Mouse (Mus musculus): ENCODE measurements around the gene Rrp1. TPM values are rescaled to one million over a fixed set of nuclear protein-coding genes. Genes with fewer than 3 reads are reported as not detected.
"Not testable (repeated sequence)": the region's sequence is repeated elsewhere in the genome, so short reads cannot be mapped to it uniquely, and the experiment has no call there.

The Rrp1 gene
- polyA plus RNA-seq, 1 experiment = 360 TPM

DNA sequence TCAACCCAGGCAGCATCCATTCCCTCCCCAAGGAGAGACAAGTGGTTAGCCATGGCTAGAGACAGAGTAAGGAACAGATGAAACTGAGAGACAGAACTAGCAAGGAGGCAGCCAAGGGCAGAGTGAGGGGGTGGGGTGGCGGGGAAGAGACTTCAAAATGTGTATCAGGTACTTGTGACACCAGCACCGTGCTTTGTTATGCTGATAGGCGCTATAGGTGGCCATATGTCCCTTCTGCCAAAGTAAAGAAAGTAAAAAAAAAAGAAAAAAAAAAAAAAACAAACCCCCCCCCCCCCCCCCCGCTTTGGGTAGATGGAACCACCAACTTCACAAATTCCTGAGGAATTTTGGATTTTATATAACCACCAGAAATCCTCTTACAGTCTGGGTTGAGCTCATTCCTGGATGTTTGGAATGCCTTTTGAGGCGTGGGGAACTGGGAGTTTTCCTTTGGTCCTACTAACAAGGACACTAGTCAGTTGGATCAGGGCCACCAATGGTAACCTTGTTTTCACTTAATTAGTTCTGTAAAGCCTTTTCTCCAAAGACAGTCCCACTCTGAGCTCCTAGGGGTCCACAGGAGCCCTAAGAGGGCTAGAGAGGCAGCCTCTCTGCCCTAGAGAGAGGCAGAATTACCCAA lies 46.5 kb downstream of the Rrp1 start:
- H3K4me3 ChIP-seq (ENCODE audit: control insufficient read depth, low read depth, low read length) = no peak overlapping the region
- no peaks in the 10 kb centered on the region for H3K36me3 ChIP-seq (ENCODE audit: control insufficient read depth, insufficient read depth, low read length)
- H3K4me1 ChIP-seq (ENCODE audit: control insufficient read depth, insufficient read depth, low read length) = no peaks in the 10 kb centered on the region
- no peaks in the 10 kb centered on the region for H3K27me3 ChIP-seq (ENCODE audit: control insufficient read depth, insufficient read depth, low read length)
- no peak overlapping the region for H3K27ac ChIP-seq (ENCODE audit: control insufficient read depth, insufficient read depth, low read depth, low read length)
- TF ChIP-seq POLR2A (IDR thresholded peaks at IDR 0.05; ENCODE audit: control insufficient read depth, low read depth, low read length) (no peak), CTCF (IDR thresholded peaks at IDR 0.05; ENCODE audit: control insufficient read depth, insufficient read depth, insufficient replicate concordance, low read depth, low read length) (no peak)

GRCm38 (mm10) chr10:78365555-78365954 lies 47.3 kb downstream of the Rrp1 start:
- H3K27ac ChIP-seq (ENCODE audit: control insufficient read depth, insufficient read depth, low read depth, low read length) = no peak overlapping the region
- TF ChIP-seq CTCF (IDR thresholded peaks at IDR 0.05; ENCODE audit: control insufficient read depth, insufficient read depth, insufficient replicate concordance, low read depth, low read length) = no peak
- TF ChIP-seq POLR2A (IDR thresholded peaks at IDR 0.05; ENCODE audit: control insufficient read depth, low read depth, low read length) = no peak
- H3K4me3 ChIP-seq (ENCODE audit: control insufficient read depth, low read depth, low read length) = no peak overlapping the region

DNA sequence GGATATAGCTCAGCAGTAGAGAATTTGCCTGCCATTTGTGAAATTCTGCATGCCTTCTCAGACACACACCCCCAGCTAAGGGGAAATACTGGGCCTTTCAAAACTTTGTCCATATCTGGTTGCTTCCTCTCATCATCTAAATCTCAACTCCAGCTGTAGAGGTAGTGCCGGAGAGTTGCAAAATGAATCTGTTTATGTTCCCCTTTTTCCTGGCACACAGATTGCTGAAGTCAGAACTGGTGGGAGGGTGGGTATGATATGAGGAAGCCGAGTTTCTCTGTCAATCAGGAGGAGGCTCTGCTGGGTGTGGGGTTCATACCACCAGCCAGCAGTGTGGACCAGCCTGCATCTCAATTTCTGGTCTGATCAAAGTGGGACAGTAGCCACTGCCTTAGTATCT lies 48.7 kb downstream of the Rrp1 start:
- H3K4me1 ChIP-seq (ENCODE audit: control insufficient read depth, insufficient read depth, low read length) = no peaks in the 10 kb centered on the region
- no peaks in the 10 kb centered on the region for H3K36me3 ChIP-seq (ENCODE audit: control insufficient read depth, insufficient read depth, low read length)
- H3K4me3 ChIP-seq (ENCODE audit: control insufficient read depth, low read depth, low read length) = no peak overlapping the region
- H3K27ac ChIP-seq (ENCODE audit: control insufficient read depth, insufficient read depth, low read depth, low read length) = no peak overlapping the region
- H3K27me3 ChIP-seq (ENCODE audit: control insufficient read depth, insufficient read depth, low read length) = no peaks in the 10 kb centered on the region
- no peak for TF ChIP-seq POLR2A (IDR thresholded peaks at IDR 0.05; ENCODE audit: control insufficient read depth, low read depth, low read length)
- TF ChIP-seq CTCF (IDR thresholded peaks at IDR 0.05; ENCODE audit: control insufficient read depth, insufficient read depth, insufficient replicate concordance, low read depth, low read length) = no peak

More at GRCm38 (mm10) chr10:78365555-78365954, 47.3 kb downstream of the Rrp1 start:
- Histone ChIP-seq H3K27me3 (ENCODE audit: control insufficient read depth, insufficient read depth, low read length) (no peaks in the 10 kb centered on the region), H3K36me3 (ENCODE audit: control insufficient read depth, insufficient read depth, low read length) (no peaks in the 10 kb centered on the region), H3K4me1 (ENCODE audit: control insufficient read depth, insufficient read depth, low read length) (no peaks in the 10 kb centered on the region)

DNA sequence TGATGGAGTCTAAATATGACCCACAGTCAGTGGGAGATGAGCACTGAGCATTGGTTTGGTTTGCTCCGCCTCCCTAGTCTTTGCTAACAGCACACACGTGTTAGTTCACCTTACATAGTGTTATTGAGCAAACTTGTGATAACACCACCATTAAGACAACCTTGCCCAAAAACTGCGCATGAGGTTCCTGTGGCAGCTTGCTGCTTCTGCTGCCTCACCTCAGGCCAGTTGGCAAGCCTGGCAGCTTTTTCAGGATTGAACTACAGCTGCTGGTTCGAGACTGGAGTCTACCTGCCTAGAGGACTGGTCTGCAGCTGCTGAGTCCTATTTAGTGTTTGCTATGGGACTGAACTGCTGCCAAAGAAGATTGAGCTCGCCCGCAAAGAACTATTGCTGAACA lies 49.5 kb downstream of the Rrp1 start:
- no peak for TF ChIP-seq POLR2A (IDR thresholded peaks at IDR 0.05; ENCODE audit: control insufficient read depth, low read depth, low read length)
- no peak for TF ChIP-seq CTCF (IDR thresholded peaks at IDR 0.05; ENCODE audit: control insufficient read depth, insufficient read depth, insufficient replicate concordance, low read depth, low read length)
- H3K27me3 ChIP-seq (ENCODE audit: control insufficient read depth, insufficient read depth, low read length) = no peaks in the 10 kb centered on the region
- no peak overlapping the region for H3K4me3 ChIP-seq (ENCODE audit: control insufficient read depth, low read depth, low read length)
- no peak overlapping the region for H3K27ac ChIP-seq (ENCODE audit: control insufficient read depth, insufficient read depth, low read depth, low read length)
- no peaks in the 10 kb centered on the region for H3K4me1 ChIP-seq (ENCODE audit: control insufficient read depth, insufficient read depth, low read length)
- H3K36me3 ChIP-seq (ENCODE audit: control insufficient read depth, insufficient read depth, low read length) = no peaks in the 10 kb centered on the region

DNA sequence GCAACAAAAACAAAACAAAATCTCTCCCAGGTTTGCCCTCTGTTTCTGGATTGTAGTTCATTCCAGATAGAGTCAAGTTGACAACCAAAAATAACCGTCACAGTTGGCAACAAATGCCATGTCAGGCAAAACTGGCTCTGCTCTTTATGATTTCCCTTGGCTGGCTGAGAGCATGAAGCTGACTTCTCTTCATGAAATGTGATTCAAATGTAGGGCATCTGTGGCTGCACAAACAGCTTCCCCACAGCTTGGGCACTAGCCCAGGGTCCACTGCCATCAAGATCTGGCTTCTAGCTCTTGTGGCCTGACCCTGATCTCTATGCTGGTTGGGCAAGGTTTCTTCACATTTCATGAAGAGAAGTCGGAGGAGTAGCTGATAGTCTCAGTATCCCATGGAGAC lies 50.9 kb downstream of the Rrp1 start:
- no peaks in the 10 kb centered on the region for H3K27me3 ChIP-seq (ENCODE audit: control insufficient read depth, insufficient read depth, low read length)
- TF ChIP-seq CTCF (IDR thresholded peaks at IDR 0.05; ENCODE audit: control insufficient read depth, insufficient read depth, insufficient replicate concordance, low read depth, low read length) (no peak), POLR2A (IDR thresholded peaks at IDR 0.05; ENCODE audit: control insufficient read depth, low read depth, low read length) (no peak)
- no peaks in the 10 kb centered on the region for H3K36me3 ChIP-seq (ENCODE audit: control insufficient read depth, insufficient read depth, low read length)
- H3K4me1 ChIP-seq (ENCODE audit: control insufficient read depth, insufficient read depth, low read length) = no peaks in the 10 kb centered on the region
- no peak overlapping the region for H3K27ac ChIP-seq (ENCODE audit: control insufficient read depth, insufficient read depth, low read depth, low read length)
- H3K4me3 ChIP-seq (ENCODE audit: control insufficient read depth, low read depth, low read length) = no peak overlapping the region

GRCm38 (mm10) chr10:78360290-78360711 lies 52.5 kb downstream of the Rrp1 start:
- no peaks in the 10 kb centered on the region for H3K4me1 ChIP-seq (ENCODE audit: control insufficient read depth, insufficient read depth, low read length)
- H3K36me3 ChIP-seq (ENCODE audit: control insufficient read depth, insufficient read depth, low read length) = no peaks in the 10 kb centered on the region
- no peak overlapping the region for H3K4me3 ChIP-seq (ENCODE audit: control insufficient read depth, low read depth, low read length)
- no peaks in the 10 kb centered on the region for H3K27me3 ChIP-seq (ENCODE audit: control insufficient read depth, insufficient read depth, low read length)
- H3K27ac ChIP-seq (ENCODE audit: control insufficient read depth, insufficient read depth, low read depth, low read length) = no peak overlapping the region
- TF ChIP-seq POLR2A (IDR thresholded peaks at IDR 0.05; ENCODE audit: control insufficient read depth, low read depth, low read length) (no peak), CTCF (IDR thresholded peaks at IDR 0.05; ENCODE audit: control insufficient read depth, insufficient read depth, insufficient replicate concordance, low read depth, low read length) (no peak)

DNA sequence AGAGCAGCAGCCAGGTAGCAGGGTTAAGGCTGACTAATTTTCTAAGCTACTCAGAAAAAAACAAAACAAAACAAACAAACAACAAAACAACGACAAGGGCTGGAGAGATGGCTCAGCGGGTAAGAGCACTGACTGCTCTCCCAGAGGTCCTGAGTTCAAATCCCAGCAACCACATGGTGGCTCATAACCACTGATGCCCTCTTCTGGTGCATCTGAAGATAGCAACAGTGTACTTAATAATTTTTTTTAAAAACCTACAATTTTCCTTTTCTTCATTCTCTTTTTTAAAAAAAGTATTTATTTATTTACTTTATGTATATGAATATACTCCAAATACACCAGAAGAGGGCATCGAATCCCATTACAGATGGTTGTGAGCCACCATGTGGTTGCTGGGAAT lies 53.8 kb downstream of the Rrp1 start:
- not testable (repeated sequence) for H3K4me1 ChIP-seq (ENCODE audit: control insufficient read depth, insufficient read depth, low read length); H3K27me3 ChIP-seq (ENCODE audit: control insufficient read depth, insufficient read depth, low read length); H3K4me3 ChIP-seq (ENCODE audit: control insufficient read depth, low read depth, low read length); H3K27ac ChIP-seq (ENCODE audit: control insufficient read depth, insufficient read depth, low read depth, low read length); H3K36me3 ChIP-seq (ENCODE audit: control insufficient read depth, insufficient read depth, low read length)

DNA sequence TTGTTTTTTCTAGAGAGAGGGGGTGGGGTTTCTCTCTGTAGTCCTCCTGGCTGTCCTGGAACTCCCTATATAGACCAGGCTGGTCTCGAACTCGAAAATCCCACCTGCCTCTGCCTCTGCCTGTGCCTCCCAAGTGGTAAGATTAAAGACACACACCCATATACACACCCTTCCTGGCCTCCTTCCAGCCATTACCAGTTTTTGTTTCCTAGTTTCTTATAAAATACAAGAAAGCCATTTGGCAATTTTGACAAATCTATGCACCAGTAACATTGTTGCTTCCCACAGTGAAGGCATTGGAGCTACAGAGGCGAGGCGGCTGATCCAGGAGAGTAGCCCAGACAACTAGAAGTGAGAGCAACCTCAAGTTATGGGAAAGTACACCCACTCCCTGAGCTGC lies 54.6 kb downstream of the Rrp1 start:
- H3K4me1 ChIP-seq (ENCODE audit: control insufficient read depth, insufficient read depth, low read length) = peaks cover under 1% of the 10 kb centered on the region; the same call in 1 of the 2 replicates
- H3K4me3 ChIP-seq (ENCODE audit: control insufficient read depth, low read depth, low read length) = no peak overlapping the region
- H3K27me3 ChIP-seq (ENCODE audit: control insufficient read depth, insufficient read depth, low read length) = no peaks in the 10 kb centered on the region
- TF ChIP-seq CTCF (IDR thresholded peaks at IDR 0.05; ENCODE audit: control insufficient read depth, insufficient read depth, insufficient replicate concordance, low read depth, low read length) (no peak), POLR2A (IDR thresholded peaks at IDR 0.05; ENCODE audit: control insufficient read depth, low read depth, low read length) (no peak)
- no peaks in the 10 kb centered on the region for H3K36me3 ChIP-seq (ENCODE audit: control insufficient read depth, insufficient read depth, low read length)
- H3K27ac ChIP-seq (ENCODE audit: control insufficient read depth, insufficient read depth, low read depth, low read length) = no peak overlapping the region

Data from testis, adult 2 months (tissue).